Mouse (Mus musculus) kidney, embryonic 16.5 days (tissue): Measurements from ENCODE around the gene P4hb. TPM values are rescaled to one million over a fixed set of nuclear protein-coding genes. Genes with fewer than 3 reads are reported as not detected.
A peak's percentile ranks its signal among the peaks of the same experiment; 100 is the strongest.

Source experiments
- ATAC-seq: fragments of 200-750 bp; cut with Nextera tagmentation; 2 replicates; pipeline ENCODE4 v1.8.0; 2017; ENCODE audit warnings: moderate TSS enrichment; ENCODE audit not compliant: low FRiP score, low TSS enrichment
- H3K27ac ChIP-seq: fragments of 300-500 bp; sonication (generic); 2 replicates; pipeline ENCODE4 v1.5.1; 2014; ENCODE audit warnings: low read length
- H3K27me3 ChIP-seq: fragments of 300-500 bp; sonication (generic); 2 replicates; pipeline ENCODE4 v1.6.1; 2014; ENCODE audit warnings: low read length, control low read depth, mixed read lengths; ENCODE audit not compliant: insufficient read depth
- H3K36me3 ChIP-seq: fragments of 300-500 bp; sonication (generic); 2 replicates; pipeline ENCODE4 v1.6.1; 2014; ENCODE audit warnings: low read length, control low read depth, mixed read lengths; ENCODE audit not compliant: insufficient read depth
- H3K4me1 ChIP-seq: fragments of 300-500 bp; sonication (generic); 2 replicates; pipeline ENCODE4 v1.6.1; 2014; ENCODE audit warnings: low read length, control low read depth, mixed read lengths; ENCODE audit not compliant: insufficient read depth
- H3K4me2 ChIP-seq: fragments of 300-500 bp; sonication (generic); replicated peaks from 2 replicates; pipeline ENCODE4 v1.6.1; 2014; ENCODE audit warnings: low read depth, low read length
- H3K4me3 ChIP-seq: fragments of 300-500 bp; sonication (generic); 2 replicates; pipeline ENCODE4 v1.5.1; 2014; ENCODE audit warnings: mild to moderate bottlenecking, low read length
- H3K9ac ChIP-seq: fragments of 300-500 bp; sonication (generic); replicated peaks from 2 replicates; pipeline ENCODE4 v1.6.1; 2014; ENCODE audit warnings: low read length
- H3K9me3 ChIP-seq: fragments of 300-500 bp; sonication (generic); 2 replicates; pipeline ENCODE4 v1.6.1; 2016; ENCODE audit warnings: low read length, control low read depth
- WGBS: fragments of 180-500 bp; shearing (Covaris S2); extraction: QIAGEN DNeasy Blood & Tissue Kit; methylation state at CpG from one replicate; pipeline ENCODE4 v1.1.7; 2014; 5-methylcytosine and 5-hydroxymethylcytosine counted together
- polyA plus RNA-seq: library from polyadenylated mRNA; unstranded; fragments of >200 nt; fragmentation: Nextera tagmentation; extraction: Ambion mirVana; gene quantifications from 2 replicates; pipeline ENCODE4 v1.2.1, GENCODE M21; 2015

Gene P4hb
- polyA plus RNA-seq, 1 experiment from 2014 or later, result 914 TPM

- Histone ChIP-seq H3K9ac (peak overlapping the region; percentile 93), H3K4me1 (peaks cover 39% of the 10 kb centered on the region), H3K27ac (no peak overlapping the region), H3K9me3 (no peaks in the 10 kb centered on the region), H3K4me3 (peak overlapping the region; percentile 86), H3K27me3 (no peaks in the 10 kb centered on the region), H3K36me3 (peaks cover 40% of the 10 kb centered on the region), H3K4me2 (peak overlapping the region; percentile 74)
- WGBS, result 39% methylated on average over 5 of the region's 5 CpGs
- no peak for ATAC-seq
Observed at GRCm38 (mm10) chr11:120574278-120574600, 1.2 kb upstream of the P4hb start.

GRCm38 (mm10) chr11:120573585-120574277, 678 bp upstream of the P4hb start:
- ATAC-seq, result peak; percentile 1; the same call in 1 of the 2 replicates
- Histone ChIP-seq H3K9me3 (no peaks in the 10 kb centered on the region), H3K4me1 (peaks cover 34% of the 10 kb centered on the region), H3K4me2 (peak overlapping the region; percentile 74), H3K27me3 (no peaks in the 10 kb centered on the region), H3K4me3 (peak overlapping the region; percentile 86), H3K27ac (peak overlapping the region; percentile 96), H3K36me3 (peaks cover 35% of the 10 kb centered on the region), H3K9ac (peak overlapping the region; percentile 93)
- WGBS, result under 1% methylated on average over 23 of the region's 23 CpGs

GRCm38 (mm10) chr11:120572417-120572751, 669 bp downstream of the P4hb start:
- H3K36me3 ChIP-seq, result peaks cover 34% of the 10 kb centered on the region
- peaks cover 27% of the 10 kb centered on the region for H3K4me1 ChIP-seq
- H3K4me3 ChIP-seq, result peak overlapping the region; percentile 86
- peak overlapping the region; percentile 95 for H3K9ac ChIP-seq
- H3K9me3 ChIP-seq, result no peaks in the 10 kb centered on the region
- H3K27me3 ChIP-seq, result no peaks in the 10 kb centered on the region
- peak; percentile 36 for ATAC-seq
- H3K27ac ChIP-seq, result peak overlapping the region; percentile 96
- 0% methylated on average over 23 of the region's 24 CpGs for WGBS
- peak overlapping the region; percentile 66 for H3K4me2 ChIP-seq

- no peak for ATAC-seq
- H3K27me3 ChIP-seq, result no peaks in the 10 kb centered on the region
- peak overlapping the region; percentile 86 for H3K4me3 ChIP-seq
- peak overlapping the region; percentile 66 for H3K4me2 ChIP-seq
- H3K9me3 ChIP-seq, result no peaks in the 10 kb centered on the region
- H3K36me3 ChIP-seq, result peaks cover 36% of the 10 kb centered on the region
- H3K9ac ChIP-seq, result peak overlapping the region; percentile 95
- peaks cover 26% of the 10 kb centered on the region for H3K4me1 ChIP-seq
- H3K27ac ChIP-seq, result peak overlapping the region; percentile 96
- whole genome bisulfite sequencing, result 5% methylated on average over 11 of the region's 11 CpGs
Observed at GRCm38 (mm10) chr11:120571754-120572416, 1.2 kb downstream of the P4hb start.

- no peaks in the 10 kb centered on the region for H3K9me3 ChIP-seq
- peak overlapping the region; percentile 86 for H3K4me3 ChIP-seq
- peaks cover 26% of the 10 kb centered on the region for H3K4me1 ChIP-seq
- H3K27ac ChIP-seq, result no peak overlapping the region
- H3K36me3 ChIP-seq, result peaks cover 44% of the 10 kb centered on the region
- no peaks in the 10 kb centered on the region for H3K27me3 ChIP-seq
- 74% methylated on average over 3 of the region's 3 CpGs for WGBS
- peak overlapping the region; percentile 66 for H3K4me2 ChIP-seq
- H3K9ac ChIP-seq, result peak overlapping the region; percentile 95
- ATAC-seq, result no peak
Observed at GRCm38 (mm10) chr11:120571122-120571521, 1.9 kb downstream of the P4hb start.

GRCm38 (mm10) chr11:120568324-120568723, 4.7 kb downstream of the P4hb start:
- H3K4me1 ChIP-seq, result peaks cover 16% of the 10 kb centered on the region
- no peak for ATAC-seq
- 95% methylated on average over 6 of the region's 6 CpGs for WGBS

GRCm38 (mm10) chr11:120565114-120565513, 7.9 kb downstream of the P4hb start:
- no peak overlapping the region for H3K4me2 ChIP-seq
- ATAC-seq, result no peak
- no peak overlapping the region for H3K4me3 ChIP-seq
- H3K9ac ChIP-seq, result no peak overlapping the region
- no peak overlapping the region for H3K27ac ChIP-seq
- H3K9me3 ChIP-seq, result no peaks in the 10 kb centered on the region
- H3K27me3 ChIP-seq, result no peaks in the 10 kb centered on the region
- 82% methylated on average over 9 of the region's 9 CpGs for WGBS
- H3K36me3 ChIP-seq, result peaks cover 89% of the 10 kb centered on the region
- 0 out of 2 replicates have a peak, but pooled peaks cover 5% of the 10 kb centered on the region for H3K4me1 ChIP-seq

More at GRCm38 (mm10) chr11:120568324-120568723, 4.7 kb downstream of the P4hb start:
- H3K36me3 ChIP-seq, result peaks cover 70% of the 10 kb centered on the region
- no peak overlapping the region for H3K4me2 ChIP-seq
- 0 out of 2 replicates have a peak overlapping the region, but pooled peaks have one; percentile 22 for H3K9ac ChIP-seq
- H3K4me3 ChIP-seq, result no peak overlapping the region
- H3K27me3 ChIP-seq, result no peaks in the 10 kb centered on the region
- no peaks in the 10 kb centered on the region for H3K9me3 ChIP-seq
- H3K27ac ChIP-seq, result no peak overlapping the region

GRCm38 (mm10) chr11:120562949-120563348, 10.1 kb downstream of the P4hb start:
- H3K27me3 ChIP-seq, result no peaks in the 10 kb centered on the region
- 0 out of 2 replicates have a peak, but pooled peaks cover 2% of the 10 kb centered on the region for H3K4me1 ChIP-seq
- no peak overlapping the region for H3K4me3 ChIP-seq
- no peak overlapping the region for H3K27ac ChIP-seq
- WGBS, result 96% methylated on average over 13 of the region's 13 CpGs
- no peak for ATAC-seq
- H3K9me3 ChIP-seq, result no peaks in the 10 kb centered on the region
- H3K9ac ChIP-seq, result no peak overlapping the region
- no peak overlapping the region for H3K4me2 ChIP-seq
- H3K36me3 ChIP-seq, result peaks cover 91% of the 10 kb centered on the region

- Histone ChIP-seq H3K27me3 (no peaks in the 10 kb centered on the region), H3K9ac (no peak overlapping the region), H3K4me2 (no peak overlapping the region), H3K36me3 (peaks cover 73% of the 10 kb centered on the region), H3K4me3 (no peak overlapping the region), H3K4me1 (no peaks in the 10 kb centered on the region), H3K9me3 (0 out of 2 replicates have a peak, but pooled peaks cover 5% of the 10 kb centered on the region), H3K27ac (no peak overlapping the region)
- 92% methylated on average over 13 of the region's 13 CpGs for WGBS
- ATAC-seq, result no peak
Observed at GRCm38 (mm10) chr11:120560952-120561728, 11.9 kb downstream of the P4hb start.
